Mouse (Mus musculus): Measurements from ENCODE around the gene Tmem50a. TPM values are rescaled to one million over a fixed set of nuclear protein-coding genes. Genes with fewer than 3 reads are reported as not detected.

The Tmem50a gene
- polyA plus RNA-seq (2012; rRNA removed) = 44.2 and 50.8 TPM in 2 replicates
- 59.5 and 65.1 TPM in 2 replicates for polyA plus RNA-seq (2014; fragmentation: Nextera tagmentation; extraction: Ambion mirVana)

GRCm38 (mm10) chr4:134914864-134915209, at the start of gene Tmem50a:
Gene Tmem50a, minus strand, starts transcription at chr4:134915024.
- no peaks in the 10 kb centered on the region for H3K27me3 ChIP-seq (ENCODE audit: control insufficient read depth, insufficient read depth, low read length)
- peak within 1 kb of the TSS; percentile 99 for H3K4me2 ChIP-seq (ENCODE audit: low read depth)
- H3K27ac ChIP-seq = peak within 1 kb of the TSS; percentile 99
- H3K9me3 ChIP-seq (ENCODE audit: control insufficient read depth, low read length) = no peaks in the 10 kb centered on the region
- peak within 1 kb of the TSS; percentile 91 for H3K9ac ChIP-seq (replicated peaks)
- H3K4me3 ChIP-seq (ENCODE audit: insufficient read depth in 1 of 2, low read depth in 2 of 2, low read length in 2 of 2) = peak within 1 kb of the TSS; percentile 64 to 99
- H3K36me3 ChIP-seq (replicated peaks; ENCODE audit: control insufficient read depth, insufficient read depth, low read depth) = peaks cover 13% of the 10 kb centered on the region
- DNase-seq (ENCODE audit: low read depth in 3 of 3, low spot score in 3 of 3) = peak; percentile 90 to 94 (median 93)
- under 1% methylated on average over 25 of the region's 25 CpGs for WGBS (ENCODE audit: insufficient replicate concordance)
- TF ChIP-seq CTCF (IDR thresholded peaks at IDR 0.05; ENCODE audit: low read depth) = no peak
- TF ChIP-seq EP300 (IDR thresholded peaks at IDR 0.05; ENCODE audit: low read depth) = no peak
- H3K4me1 ChIP-seq (replicated peaks; ENCODE audit: control insufficient read depth in 2 of 2, insufficient read depth in 2 of 2, low read length in 1 of 2) = peaks cover 34 to 47% of the 10 kb centered on the region in 2 experiments
- peak; percentile 91 for ATAC-seq (ENCODE audit: insufficient read depth)

GRCm38 (mm10) chr4:134963021-134963776, 48.4 kb upstream of the Tmem50a start:
- no peak for TF ChIP-seq EP300 (IDR thresholded peaks at IDR 0.05; ENCODE audit: low read depth)
- TF ChIP-seq CTCF (IDR thresholded peaks at IDR 0.05; ENCODE audit: low read depth) = peak; percentile 95
- H3K4me2 ChIP-seq (ENCODE audit: low read depth) = peak overlapping the region; percentile 66
- H3K9ac ChIP-seq (replicated peaks) = peak overlapping the region; percentile 43
- ATAC-seq (ENCODE audit: insufficient read depth) (peak; percentile 74; the same call in 1 of the 2 replicates), DNase-seq (ENCODE audit: low read depth in 3 of 3, low spot score in 3 of 3) (peak; percentile 52 to 70 (median 62))
- no peak overlapping the region for H3K27ac ChIP-seq
- peaks cover 6 to 10% of the 10 kb centered on the region in 2 experiments for H3K4me1 ChIP-seq (replicated peaks; ENCODE audit: control insufficient read depth in 2 of 2, insufficient read depth in 2 of 2, low read length in 1 of 2)
- no peaks in the 10 kb centered on the region for H3K36me3 ChIP-seq (replicated peaks; ENCODE audit: control insufficient read depth, insufficient read depth, low read depth)
- peak overlapping the region; percentile 44 to 57 for H3K4me3 ChIP-seq (ENCODE audit: insufficient read depth in 1 of 2, low read depth in 2 of 2, low read length in 2 of 2)
- H3K27me3 ChIP-seq (ENCODE audit: control insufficient read depth, insufficient read depth, low read length) = no peaks in the 10 kb centered on the region; the same call in none of the 2 replicates
- H3K9me3 ChIP-seq (ENCODE audit: control insufficient read depth, low read length) = no peaks in the 10 kb centered on the region
- WGBS (ENCODE audit: insufficient replicate concordance) = 13% methylated on average over 19 of the region's 19 CpGs

- Histone ChIP-seq H3K27ac (no peak overlapping the region), H3K4me1 (replicated peaks; ENCODE audit: control insufficient read depth in 2 of 2, insufficient read depth in 2 of 2, low read length in 1 of 2) (peaks cover 3 to 6% of the 10 kb centered on the region in 2 experiments; a peak in 3 of 4 replicates), H3K36me3 (replicated peaks; ENCODE audit: control insufficient read depth, insufficient read depth, low read depth) (no peaks in the 10 kb centered on the region), H3K4me2 (ENCODE audit: low read depth) (no peak overlapping the region), H3K9me3 (ENCODE audit: control insufficient read depth, low read length) (no peaks in the 10 kb centered on the region), H3K27me3 (ENCODE audit: control insufficient read depth, insufficient read depth, low read length) (no peaks in the 10 kb centered on the region; the same call in none of the 2 replicates), H3K4me3 (ENCODE audit: insufficient read depth in 1 of 2, low read depth in 2 of 2, low read length in 2 of 2) (no peak overlapping the region), H3K9ac (replicated peaks) (no peak overlapping the region)
- ATAC-seq (ENCODE audit: insufficient read depth) (peak; percentile 47; the same call in 1 of the 2 replicates), DNase-seq (ENCODE audit: low read depth in 3 of 3, low spot score in 3 of 3) (peak; percentile 41 to 67 (median 53))
- TF ChIP-seq EP300 (IDR thresholded peaks at IDR 0.05; ENCODE audit: low read depth) (no peak), CTCF (IDR thresholded peaks at IDR 0.05; ENCODE audit: low read depth) (peak; percentile 85)
- WGBS (ENCODE audit: insufficient replicate concordance) = 6% methylated on average over 3 of the region's 3 CpGs
Measured at GRCm38 (mm10) chr4:134956328-134956727, 41.5 kb upstream of the Tmem50a start.

GRCm38 (mm10) chr4:134955845-134956244, 41.0 kb upstream of the Tmem50a start:
- peak; percentile 35; the same call in 1 of the 2 replicates for ATAC-seq (ENCODE audit: insufficient read depth)
- H3K36me3 ChIP-seq (replicated peaks; ENCODE audit: control insufficient read depth, insufficient read depth, low read depth) = no peaks in the 10 kb centered on the region
- H3K27me3 ChIP-seq (ENCODE audit: control insufficient read depth, insufficient read depth, low read length) = no peaks in the 10 kb centered on the region; the same call in none of the 2 replicates
- no peak overlapping the region for H3K27ac ChIP-seq
- TF ChIP-seq EP300 (IDR thresholded peaks at IDR 0.05; ENCODE audit: low read depth) (no peak), CTCF (IDR thresholded peaks at IDR 0.05; ENCODE audit: low read depth) (no peak)
- H3K9ac ChIP-seq (replicated peaks) = no peak overlapping the region
- no peak for DNase-seq (ENCODE audit: low read depth in 3 of 3, low spot score in 3 of 3)
- WGBS (ENCODE audit: insufficient replicate concordance) = 39% methylated on average over 3 of the region's 3 CpGs
- no peak overlapping the region for H3K4me3 ChIP-seq (ENCODE audit: insufficient read depth in 1 of 2, low read depth in 2 of 2, low read length in 2 of 2)
- no peaks in the 10 kb centered on the region for H3K9me3 ChIP-seq (ENCODE audit: control insufficient read depth, low read length)
- H3K4me1 ChIP-seq (replicated peaks; ENCODE audit: control insufficient read depth in 2 of 2, insufficient read depth in 2 of 2, low read length in 1 of 2) = peaks cover 3 to 6% of the 10 kb centered on the region in 2 experiments; a peak in 3 of 4 replicates
- H3K4me2 ChIP-seq (ENCODE audit: low read depth) = no peak overlapping the region

- no peak for TF ChIP-seq CTCF (IDR thresholded peaks at IDR 0.05; ENCODE audit: low read depth)
- TF ChIP-seq EP300 (IDR thresholded peaks at IDR 0.05; ENCODE audit: low read depth) = no peak
- Histone ChIP-seq H3K9ac (replicated peaks) (no peak overlapping the region), H3K36me3 (replicated peaks; ENCODE audit: control insufficient read depth, insufficient read depth, low read depth) (no peaks in the 10 kb centered on the region), H3K9me3 (ENCODE audit: control insufficient read depth, low read length) (no peaks in the 10 kb centered on the region), H3K4me1 (replicated peaks; ENCODE audit: control insufficient read depth in 2 of 2, insufficient read depth in 2 of 2, low read length in 1 of 2) (peaks cover 3 to 6% of the 10 kb centered on the region in 2 experiments; a peak in 3 of 4 replicates), H3K27ac (no peak overlapping the region), H3K27me3 (ENCODE audit: control insufficient read depth, insufficient read depth, low read length) (no peaks in the 10 kb centered on the region; the same call in none of the 2 replicates), H3K4me2 (ENCODE audit: low read depth) (no peak overlapping the region), H3K4me3 (ENCODE audit: insufficient read depth in 1 of 2, low read depth in 2 of 2, low read length in 2 of 2) (no peak overlapping the region)
- 89% methylated on average over 2 of the region's 2 CpGs for WGBS (ENCODE audit: insufficient replicate concordance)
- DNase-seq (ENCODE audit: low read depth in 3 of 3, low spot score in 3 of 3) (no peak), ATAC-seq (ENCODE audit: insufficient read depth) (no peak)
Measured at GRCm38 (mm10) chr4:134955196-134955595, 40.4 kb upstream of the Tmem50a start.

Measured in liver, embryonic 14.5 days (tissue).